Mouse (Mus musculus): ENCODE measurements around the gene Hes1. TPM values are rescaled to one million over a fixed set of nuclear protein-coding genes. Genes with fewer than 3 reads are reported as not detected.
A peak's percentile ranks its signal among the peaks of the same experiment; 100 is the strongest.
"Not testable (repeated sequence)": the region's sequence is repeated elsewhere in the genome, so short reads cannot be mapped to it uniquely, and the experiment has no call there.

Hes1 gene
- polyA plus RNA-seq, 1 experiment from 2014 or later = 73.1 TPM

DNA sequence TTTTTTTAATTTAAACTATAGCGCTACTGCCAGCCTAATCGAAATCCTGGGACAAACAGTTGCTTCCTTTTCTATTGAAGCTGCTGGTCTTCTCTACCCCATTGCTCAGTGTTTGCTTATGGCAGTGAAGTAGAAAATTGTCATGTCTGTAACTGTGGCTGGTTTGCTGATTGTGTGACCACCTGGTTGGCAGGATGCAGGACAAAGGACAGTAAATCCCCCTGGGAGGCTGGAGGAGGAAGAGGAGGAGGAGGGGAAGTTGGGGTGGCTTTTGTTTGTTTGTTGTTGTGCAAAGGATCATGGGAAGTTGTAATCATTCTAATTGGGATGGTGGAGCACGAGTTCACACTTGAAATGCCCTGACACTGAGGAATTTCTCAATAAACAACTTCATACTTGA is 38.8 kb downstream of the Hes1 start:
- DNase-seq (ENCODE audit: low spot score) = no peak
- TF ChIP-seq CTCF (IDR thresholded peaks at IDR 0.05; ENCODE audit: low read depth) (no peak), EP300 (optimal IDR thresholded peaks at IDR 0.05) (no peak)
- Histone ChIP-seq H3K4me2 (replicated peaks; ENCODE audit: low read depth) (no peak overlapping the region), H3K27ac (replicated peaks) (no peak overlapping the region), H3K9ac (ENCODE audit: low read length) (no peak overlapping the region), H3K4me1 (replicated peaks; ENCODE audit: control insufficient read depth, insufficient read depth) (no peaks in the 10 kb centered on the region), H3K27me3 (ENCODE audit: control insufficient read depth, insufficient read depth, low read length) (no peaks in the 10 kb centered on the region), H3K9me3 (ENCODE audit: control insufficient read depth, low read length) (no peaks in the 10 kb centered on the region), H3K4me3 (ENCODE audit: low read depth, low read length) (no peak overlapping the region), H3K36me3 (ENCODE audit: control insufficient read depth, insufficient read depth, low read length) (no peaks in the 10 kb centered on the region)
- 15% methylated on average over 3 of the region's 3 CpGs for WGBS
- no peak for ATAC-seq (ENCODE audit: low FRiP score, low TSS enrichment)

DNA sequence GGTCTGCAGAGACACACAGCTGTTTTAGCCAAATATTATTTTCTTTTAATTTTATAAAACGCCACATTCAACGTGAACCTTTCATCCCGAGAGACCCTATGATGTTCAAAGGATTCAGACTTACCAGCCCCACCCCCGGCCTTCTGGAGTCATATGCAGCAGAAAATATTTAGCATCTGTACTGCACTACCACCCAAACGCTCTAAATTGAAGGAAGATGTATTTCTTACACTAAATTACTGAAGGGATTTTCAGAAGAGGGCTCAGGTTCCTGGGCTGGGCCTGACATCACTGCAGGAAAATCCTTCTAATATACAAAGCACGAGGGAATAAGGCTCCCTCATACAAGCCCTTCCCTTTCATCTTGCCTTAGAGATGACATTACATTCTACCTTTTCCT is 39.3 kb downstream of the Hes1 start:
- ATAC-seq (ENCODE audit: low FRiP score, low TSS enrichment) = no peak
- H3K36me3 ChIP-seq (ENCODE audit: control insufficient read depth, insufficient read depth, low read length) = no peaks in the 10 kb centered on the region
- no peaks in the 10 kb centered on the region for H3K4me1 ChIP-seq (replicated peaks; ENCODE audit: control insufficient read depth, insufficient read depth)
- no peak overlapping the region for H3K9ac ChIP-seq (ENCODE audit: low read length)
- no peaks in the 10 kb centered on the region for H3K9me3 ChIP-seq (ENCODE audit: control insufficient read depth, low read length)
- H3K27me3 ChIP-seq (ENCODE audit: control insufficient read depth, insufficient read depth, low read length) = no peaks in the 10 kb centered on the region
- WGBS = 38% methylated on average over 6 of the region's 6 CpGs
- no peak overlapping the region for H3K27ac ChIP-seq (replicated peaks)
- TF ChIP-seq CTCF (IDR thresholded peaks at IDR 0.05; ENCODE audit: low read depth) = no peak
- no peak for TF ChIP-seq EP300 (optimal IDR thresholded peaks at IDR 0.05)
- DNase-seq (ENCODE audit: low spot score) = no peak
- no peak overlapping the region for H3K4me3 ChIP-seq (ENCODE audit: low read depth, low read length)
- H3K4me2 ChIP-seq (replicated peaks; ENCODE audit: low read depth) = no peak overlapping the region

DNA sequence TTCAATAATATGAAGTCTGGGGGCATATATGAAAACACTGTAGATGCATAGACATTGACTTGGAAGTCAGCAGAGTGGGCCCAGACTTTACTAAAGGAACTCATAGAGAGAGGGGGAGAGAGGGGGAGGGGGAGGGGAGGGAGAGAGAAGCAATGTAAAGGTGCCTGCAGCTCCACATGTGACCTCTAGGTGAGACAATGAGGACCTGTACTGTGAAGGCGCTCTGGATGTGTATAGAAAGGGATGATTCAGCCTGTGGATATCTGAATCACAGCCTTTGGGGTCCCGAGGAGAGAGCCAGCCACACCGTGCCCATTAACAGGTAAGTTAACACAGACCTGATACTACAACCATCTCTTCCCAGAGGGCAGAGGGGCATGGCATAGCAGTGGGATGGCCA is 40.2 kb downstream of the Hes1 start:
- Histone ChIP-seq H3K27ac (replicated peaks) (no peak overlapping the region), H3K9me3 (ENCODE audit: control insufficient read depth, low read length) (no peaks in the 10 kb centered on the region), H3K4me1 (replicated peaks; ENCODE audit: control insufficient read depth, insufficient read depth) (no peaks in the 10 kb centered on the region), H3K4me3 (ENCODE audit: low read depth, low read length) (no peak overlapping the region), H3K4me2 (replicated peaks; ENCODE audit: low read depth) (no peak overlapping the region), H3K9ac (ENCODE audit: low read length) (no peak overlapping the region), H3K36me3 (ENCODE audit: control insufficient read depth, insufficient read depth, low read length) (no peaks in the 10 kb centered on the region), H3K27me3 (ENCODE audit: control insufficient read depth, insufficient read depth, low read length) (no peaks in the 10 kb centered on the region)
- DNase-seq (ENCODE audit: low spot score) (no peak), ATAC-seq (ENCODE audit: low FRiP score, low TSS enrichment) (no peak)
- 84% methylated on average over 3 of the region's 3 CpGs for WGBS
- no peak for TF ChIP-seq EP300 (optimal IDR thresholded peaks at IDR 0.05)
- TF ChIP-seq CTCF (IDR thresholded peaks at IDR 0.05; ENCODE audit: low read depth) = peak; percentile 18; the same call in 1 of the 2 replicates

DNA sequence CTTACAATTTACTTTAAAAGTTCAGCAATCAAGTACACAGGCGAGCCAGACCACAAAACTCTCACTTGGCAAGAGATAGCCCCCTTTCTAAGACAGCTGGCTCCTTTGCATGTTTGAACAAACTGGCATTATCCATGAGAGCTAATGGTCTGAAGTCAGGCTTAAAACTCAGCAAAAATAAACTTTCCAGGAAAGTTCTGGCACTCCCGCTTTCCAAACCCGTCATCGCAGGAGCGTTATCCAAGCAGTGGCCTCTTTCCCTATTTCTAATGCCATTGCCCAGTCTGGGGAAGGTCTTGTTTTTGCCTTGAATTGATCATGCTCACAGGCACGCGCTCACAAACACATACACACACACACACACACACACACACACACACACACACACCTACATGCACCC is 41.3 kb downstream of the Hes1 start:
- no peak overlapping the region for H3K4me3 ChIP-seq (ENCODE audit: low read depth, low read length)
- ATAC-seq (ENCODE audit: low FRiP score, low TSS enrichment) (no peak), DNase-seq (ENCODE audit: low spot score) (no peak)
- 63% methylated on average over 7 of the region's 7 CpGs for WGBS
- H3K4me1 ChIP-seq (replicated peaks; ENCODE audit: control insufficient read depth, insufficient read depth) = no peaks in the 10 kb centered on the region
- H3K4me2 ChIP-seq (replicated peaks; ENCODE audit: low read depth) = no peak overlapping the region
- no peak overlapping the region for H3K27ac ChIP-seq (replicated peaks)
- H3K9me3 ChIP-seq (ENCODE audit: control insufficient read depth, low read length) = no peaks in the 10 kb centered on the region
- no peaks in the 10 kb centered on the region for H3K36me3 ChIP-seq (ENCODE audit: control insufficient read depth, insufficient read depth, low read length)
- no peak overlapping the region for H3K9ac ChIP-seq (ENCODE audit: low read length)
- TF ChIP-seq CTCF (IDR thresholded peaks at IDR 0.05; ENCODE audit: low read depth) (no peak), EP300 (optimal IDR thresholded peaks at IDR 0.05) (no peak)
- H3K27me3 ChIP-seq (ENCODE audit: control insufficient read depth, insufficient read depth, low read length) = no peaks in the 10 kb centered on the region

GRCm38 (mm10) chr16:30108167-30108566 is 44.0 kb downstream of the Hes1 start:
- H3K36me3 ChIP-seq (ENCODE audit: control insufficient read depth, insufficient read depth, low read length); H3K9ac ChIP-seq (ENCODE audit: low read length); ATAC-seq (ENCODE audit: low FRiP score, low TSS enrichment); DNase-seq (ENCODE audit: low spot score); H3K4me1 ChIP-seq (replicated peaks; ENCODE audit: control insufficient read depth, insufficient read depth); H3K9me3 ChIP-seq (ENCODE audit: control insufficient read depth, low read length); H3K4me3 ChIP-seq (ENCODE audit: low read depth, low read length); H3K27ac ChIP-seq (replicated peaks); H3K27me3 ChIP-seq (ENCODE audit: control insufficient read depth, insufficient read depth, low read length); H3K4me2 ChIP-seq (replicated peaks; ENCODE audit: low read depth): not testable (repeated sequence)
- 87% methylated on average over 11 of the region's 11 CpGs for WGBS

DNA sequence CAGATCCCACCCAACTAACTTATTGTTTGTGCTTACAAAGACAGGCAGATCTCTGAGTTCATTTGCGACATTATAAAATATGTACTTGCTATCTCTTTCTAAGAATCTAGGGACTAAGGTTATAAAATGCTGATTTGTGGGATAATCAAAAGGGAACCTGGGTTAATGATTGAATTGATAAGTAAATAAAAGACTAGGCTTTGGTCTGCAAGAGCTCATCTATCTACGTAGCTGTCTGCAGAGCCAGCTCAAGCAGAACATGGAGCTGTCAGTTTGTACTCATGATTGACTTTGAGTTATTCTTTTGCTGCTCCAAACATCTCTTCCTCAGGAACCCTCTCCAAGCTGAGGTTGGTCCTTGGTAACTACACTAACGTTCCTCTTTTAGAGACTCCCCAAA is 46.3 kb downstream of the Hes1 start:
- H3K36me3 ChIP-seq (ENCODE audit: control insufficient read depth, insufficient read depth, low read length) = no peaks in the 10 kb centered on the region
- 92% methylated on average over 3 of the region's 3 CpGs for WGBS
- no peak overlapping the region for H3K27ac ChIP-seq (replicated peaks)
- no peak overlapping the region for H3K4me3 ChIP-seq (ENCODE audit: low read depth, low read length)
- DNase-seq (ENCODE audit: low spot score) (no peak), ATAC-seq (ENCODE audit: low FRiP score, low TSS enrichment) (no peak)
- no peak overlapping the region for H3K9ac ChIP-seq (ENCODE audit: low read length)
- no peaks in the 10 kb centered on the region for H3K9me3 ChIP-seq (ENCODE audit: control insufficient read depth, low read length)
- TF ChIP-seq CTCF (IDR thresholded peaks at IDR 0.05; ENCODE audit: low read depth) = no peak
- TF ChIP-seq EP300 (optimal IDR thresholded peaks at IDR 0.05) = no peak
- H3K4me1 ChIP-seq (replicated peaks; ENCODE audit: control insufficient read depth, insufficient read depth) = no peaks in the 10 kb centered on the region
- H3K27me3 ChIP-seq (ENCODE audit: control insufficient read depth, insufficient read depth, low read length) = no peaks in the 10 kb centered on the region
- H3K4me2 ChIP-seq (replicated peaks; ENCODE audit: low read depth) = no peak overlapping the region

Data from stomach, postnatal 0 days (tissue).